Mouse (Mus musculus) CH12.LX (cell line): ENCODE measurements around the gene Rab12.

Source experiments
- CHD2 ChIP-seq: IDR thresholded peaks from 2 replicates; pipeline ENCODE4 v1.6.1; 2011; ENCODE audit warnings: low read length, improper control_type of control experiment
- CTCF ChIP-seq, 2 experiments: IDR thresholded peaks in 1 of 2; conservative IDR thresholded peaks in 1 of 2; 2 replicates each; pipeline ENCODE4 v1.5.1; 2011 to 2012; ENCODE audit warnings: low read depth in 2 of 2, low read length in 2 of 2, improper control_type of control experiment in 1 of 2, inconsistent platforms in 1 of 2, mild to moderate bottlenecking in 1 of 2, moderate library complexity in 1 of 2
- E2F4 ChIP-seq: IDR thresholded peaks from 2 replicates; pipeline ENCODE4 v1.6.1; 2011; ENCODE audit warnings: low read depth, low read length, improper control_type of control experiment; ENCODE audit not compliant: insufficient replicate concordance
- MAFK ChIP-seq: IDR thresholded peaks from 2 replicates; pipeline ENCODE4 v1.6.1; 2011; ENCODE audit warnings: low read length, improper control_type of control experiment; ENCODE audit not compliant: insufficient replicate concordance
- MEF2A ChIP-seq: IDR thresholded peaks from 2 replicates; pipeline ENCODE4 v1.6.1; 2014; ENCODE audit warnings: low read depth, mild to moderate bottlenecking, inconsistent platforms, low read length, improper control_type of control experiment, borderline replicate concordance
- POLR2A ChIP-seq: IDR thresholded peaks from 2 replicates; pipeline ENCODE4 v1.6.1; 2011; ENCODE audit warnings: low read depth, mild to moderate bottlenecking, improper control_type of control experiment, low read length
- RCOR1 ChIP-seq: conservative IDR thresholded peaks from 2 replicates; pipeline ENCODE4 v1.6.1; 2012; ENCODE audit warnings: low read depth, mild to moderate bottlenecking, inconsistent platforms, low read length, improper control_type of control experiment
- UBTF ChIP-seq: IDR thresholded peaks from 2 replicates; pipeline ENCODE4 v1.6.1; 2012; ENCODE audit warnings: low read depth, mild to moderate bottlenecking, inconsistent platforms, low read length, improper control_type of control experiment, moderate library complexity
- USF1 ChIP-seq: IDR thresholded peaks from 2 replicates; pipeline ENCODE4 v1.6.1; 2014; ENCODE audit warnings: low read depth, mild to moderate bottlenecking, inconsistent platforms, low read length, improper control_type of control experiment

DNA sequence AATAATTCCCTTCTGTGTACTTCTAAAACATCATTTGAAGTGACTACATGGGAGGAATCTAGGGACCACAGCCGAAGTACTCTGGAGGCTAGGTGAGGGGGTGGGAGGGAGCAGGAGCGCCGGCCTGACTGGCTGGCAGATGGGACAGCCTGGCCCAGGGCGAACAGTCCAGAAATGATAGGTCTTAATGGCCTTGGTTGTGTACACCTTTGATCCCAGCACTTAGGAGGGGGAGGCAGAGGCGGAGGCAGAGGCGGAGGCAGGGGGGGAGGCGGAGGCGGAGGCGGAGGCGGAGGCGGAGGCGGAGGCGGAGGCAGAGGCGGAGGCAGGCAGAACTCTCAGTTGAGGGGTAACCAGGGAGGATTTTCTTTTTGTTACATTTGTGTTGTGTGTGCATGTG is 20.9 kb downstream of the Rab12 start:
- TF ChIP-seq CHD2 (no peak), CTCF (conservative IDR thresholded peaks at IDR 0.05 in 1 of 2, IDR thresholded peaks at IDR 0.05 in 1 of 2; ENCODE audit: low read depth in 2 of 2, low read length in 2 of 2) (no peak), POLR2A (no peak), USF1 (no peak), MEF2A (no peak), E2F4 (no peak), RCOR1 (no peak), MAFK (no peak), UBTF (no peak)
